Mouse (Mus musculus) heart, adult 2 months (tissue): Measurements from ENCODE around the gene Casd1. TPM values are rescaled to one million over a fixed set of nuclear protein-coding genes. Genes with fewer than 3 reads are reported as not detected.

Source experiments
- DNase-seq, 2 experiments: peaks; one replicate each; pipeline ENCODE4 v3.0.0; 2021
- H3K27ac ChIP-seq: fragments of 200-600 bp; 2 replicates; pipeline ENCODE4 v1.8.1; 2022
- H3K27me3 ChIP-seq: fragments of 200-500 bp; 2 replicates; pipeline ENCODE4 v1.6.1; 2012; ENCODE audit warnings: mild to moderate bottlenecking, low read length, inconsistent platforms, mixed read lengths; ENCODE audit not compliant: control insufficient read depth, insufficient read depth
- H3K36me3 ChIP-seq: fragments of 200-500 bp; 2 replicates; pipeline ENCODE4 v1.6.1; 2012; ENCODE audit warnings: low read length, inconsistent platforms; ENCODE audit not compliant: control insufficient read depth, insufficient read depth
- H3K4me1 ChIP-seq: fragments of 200-500 bp; 2 replicates; pipeline ENCODE4 v1.6.1; 2011; ENCODE audit warnings: low read length; ENCODE audit not compliant: control insufficient read depth, insufficient read depth
- H3K4me3 ChIP-seq: fragments of 200-600 bp; 2 replicates; pipeline ENCODE4 v1.8.1; 2022
- H3K79me2 ChIP-seq: fragments of 200-500 bp; replicated peaks from 2 replicates; pipeline ENCODE4 v1.6.1; 2012; ENCODE audit warnings: mild to moderate bottlenecking, inconsistent platforms, low read length, moderate library complexity, mixed read lengths; ENCODE audit not compliant: control insufficient read depth, insufficient read depth
- H3K9ac ChIP-seq: fragments of 200-500 bp; 2 replicates; pipeline ENCODE4 v1.6.1; 2012; ENCODE audit warnings: low read depth, mild to moderate bottlenecking, control low read depth, inconsistent platforms, low read length, mixed read lengths
- CTCF ChIP-seq: fragments of 200-600 bp; IDR thresholded peaks from 2 replicates; pipeline ENCODE4 v1.8.1; 2022; ENCODE audit warnings: antibody characterized with exemption, mild to moderate bottlenecking, moderate library complexity
- EP300 ChIP-seq: fragments of 200-500 bp; IDR thresholded peaks from 2 replicates; pipeline ENCODE4 v1.6.1; 2011; ENCODE audit warnings: low read depth, low read length, control low read depth; ENCODE audit not compliant: insufficient read depth
- POLR2A ChIP-seq: fragments of 200-500 bp; IDR thresholded peaks from 2 replicates; pipeline ENCODE4 v1.6.1; 2011; ENCODE audit warnings: mild to moderate bottlenecking, low read depth, low read length, control low read depth; ENCODE audit not compliant: insufficient read depth
- WGBS: fragments of 180-500 bp; shearing (Covaris S2); methylation state at CpG from one replicate; pipeline ENCODE4 v1.1.7; 2018; 5-methylcytosine and 5-hydroxymethylcytosine counted together
- intact Hi-C: fragments of 180-260 bp; cut with DNase I; formaldehyde crosslinking; loops from one replicate; pipeline ENCODE4 v1.15.1; 2025
- polyA plus RNA-seq: library from polyadenylated mRNA; depleted of rRNA; stranded (reverse); fragments of >200 nt; gene quantifications from 2 replicates; pipeline ENCODE4 v1.2.3, GENCODE M21; 2012
- total RNA-seq, 2 experiments: library from RNA; stranded (reverse); gene quantifications; 2 replicates each; pipeline ENCODE4 v1.2.3; 2021

Casd1 gene
- total and polyA plus RNA-seq, 3 experiments, result 12.3 to 26.4 (median 26.1) TPM

DNA sequence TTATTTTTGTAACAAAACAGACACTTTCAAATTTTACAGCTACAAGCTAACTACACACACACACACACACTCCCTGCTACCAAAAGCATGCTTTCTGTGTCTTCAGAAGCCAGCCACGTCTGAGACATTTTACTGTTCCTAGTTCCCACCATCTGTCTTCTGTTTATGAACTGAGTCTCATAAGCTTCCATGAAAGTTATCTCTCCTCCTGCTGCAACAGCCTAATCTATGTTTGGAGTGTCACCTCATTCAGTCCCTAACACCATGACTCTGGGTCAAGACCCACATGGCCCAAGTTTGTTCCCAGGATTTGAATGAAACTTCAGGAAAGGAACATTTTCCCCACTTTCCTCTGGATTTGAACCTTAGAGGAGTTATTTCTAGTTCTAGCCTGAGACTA is 38.2 kb upstream of the Casd1 start:
- no peak for TF ChIP-seq POLR2A
- no peak for TF ChIP-seq EP300
- no peak for TF ChIP-seq CTCF
- 63% methylated on average over 1 of the region's 1 CpGs for WGBS
- no peaks in the 10 kb centered on the region for H3K4me1 ChIP-seq
- no peaks in the 10 kb centered on the region for H3K36me3 ChIP-seq
- intact Hi-C loops, result no loop called here
- DNase-seq, result no peak
- H3K4me3 ChIP-seq, result no peak overlapping the region
- H3K79me2 ChIP-seq, result no peaks in the 10 kb centered on the region
- H3K9ac ChIP-seq, result no peak overlapping the region
- H3K27ac ChIP-seq, result no peak overlapping the region
- no peaks in the 10 kb centered on the region for H3K27me3 ChIP-seq

DNA sequence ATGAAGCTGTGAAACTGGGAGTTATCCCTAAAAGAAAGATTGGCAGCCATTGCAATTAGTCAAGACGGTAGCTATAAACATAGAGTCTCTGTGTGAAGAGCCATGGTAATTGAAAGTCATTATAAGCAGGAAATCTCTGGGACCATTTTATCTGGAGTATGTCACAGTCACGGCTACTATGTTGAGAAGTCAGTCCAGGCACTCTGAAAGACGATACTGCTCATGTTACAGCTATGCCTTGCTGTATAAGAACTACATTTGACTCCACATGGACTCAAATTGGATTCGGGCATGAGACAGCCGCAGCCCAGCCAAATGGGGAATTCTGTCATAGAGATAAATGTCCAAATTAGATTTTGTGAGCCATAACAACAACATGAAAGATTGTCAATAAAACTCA is 37.2 kb upstream of the Casd1 start:
- H3K4me1 ChIP-seq, result no peaks in the 10 kb centered on the region
- DNase-seq, result no peak
- H3K9ac ChIP-seq, result no peak overlapping the region
- WGBS, result 68% methylated on average over 5 of the region's 5 CpGs
- H3K27me3 ChIP-seq, result no peaks in the 10 kb centered on the region
- no peak overlapping the region for H3K4me3 ChIP-seq
- no peaks in the 10 kb centered on the region for H3K36me3 ChIP-seq
- H3K27ac ChIP-seq, result no peak overlapping the region
- H3K79me2 ChIP-seq, result no peaks in the 10 kb centered on the region
- no peak for TF ChIP-seq POLR2A
- no peak for TF ChIP-seq CTCF
- no peak for TF ChIP-seq EP300
- intact Hi-C loops, result no loop called here

DNA sequence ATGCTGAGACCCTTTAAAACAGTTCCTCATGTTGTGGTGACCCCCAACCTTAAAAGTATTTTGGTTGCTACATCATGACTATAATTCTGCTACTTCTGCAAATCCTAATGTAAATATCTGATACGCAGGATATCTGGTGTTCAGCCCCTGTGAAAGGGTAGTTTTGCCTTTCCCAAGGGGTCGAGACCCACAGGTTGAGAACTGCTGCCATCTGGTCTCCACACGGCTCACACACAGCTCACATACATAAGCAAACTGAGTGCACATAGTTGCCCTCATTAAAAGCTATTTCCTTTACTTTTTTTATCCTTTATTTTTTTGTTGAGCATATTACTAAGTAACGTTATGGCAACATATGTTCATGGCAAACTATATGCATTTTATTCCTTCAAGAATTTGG is 30.2 kb upstream of the Casd1 start:
- no peaks in the 10 kb centered on the region for H3K79me2 ChIP-seq
- no peak for TF ChIP-seq POLR2A
- no peak for TF ChIP-seq EP300
- intact Hi-C loops, result no loop called here
- 70% methylated on average over 4 of the region's 4 CpGs for WGBS
- H3K36me3 ChIP-seq, result no peaks in the 10 kb centered on the region
- DNase-seq, result no peak
- no peak overlapping the region for H3K4me3 ChIP-seq
- no peaks in the 10 kb centered on the region for H3K27me3 ChIP-seq
- H3K9ac ChIP-seq, result no peak overlapping the region
- no peaks in the 10 kb centered on the region for H3K4me1 ChIP-seq
- H3K27ac ChIP-seq, result no peak overlapping the region

DNA sequence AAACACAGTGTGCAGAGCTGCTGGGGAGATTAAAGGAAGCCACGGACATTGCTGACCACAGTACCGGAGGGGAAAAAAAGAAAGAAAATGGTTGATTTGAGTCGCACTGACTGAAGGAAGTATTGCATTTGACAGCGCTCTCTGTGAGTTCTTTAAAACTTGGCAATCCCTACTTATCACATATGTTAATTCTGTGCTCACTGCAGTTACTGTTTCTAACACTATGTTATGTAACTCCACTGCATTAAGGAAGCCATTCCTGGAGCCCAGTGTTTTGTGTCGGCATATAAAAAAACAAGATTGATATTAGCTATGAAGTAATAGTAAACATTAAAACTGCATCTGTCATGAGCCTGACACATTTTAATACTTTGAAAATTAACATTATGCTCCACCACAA is 22.9 kb upstream of the Casd1 start:
- DNase-seq, result no peak
- H3K4me1 ChIP-seq, result no peaks in the 10 kb centered on the region
- TF ChIP-seq POLR2A (no peak), EP300 (no peak), CTCF (no peak)
- no peaks in the 10 kb centered on the region for H3K36me3 ChIP-seq
- no peak overlapping the region for H3K4me3 ChIP-seq
- H3K27ac ChIP-seq, result no peak overlapping the region
- H3K9ac ChIP-seq, result no peak overlapping the region
- H3K27me3 ChIP-seq, result peaks cover 2% of the 10 kb centered on the region; the same call in 1 of the 2 replicates
- 61% methylated on average over 5 of the region's 5 CpGs for WGBS
- no peaks in the 10 kb centered on the region for H3K79me2 ChIP-seq
- intact Hi-C loops, result no loop called here

DNA sequence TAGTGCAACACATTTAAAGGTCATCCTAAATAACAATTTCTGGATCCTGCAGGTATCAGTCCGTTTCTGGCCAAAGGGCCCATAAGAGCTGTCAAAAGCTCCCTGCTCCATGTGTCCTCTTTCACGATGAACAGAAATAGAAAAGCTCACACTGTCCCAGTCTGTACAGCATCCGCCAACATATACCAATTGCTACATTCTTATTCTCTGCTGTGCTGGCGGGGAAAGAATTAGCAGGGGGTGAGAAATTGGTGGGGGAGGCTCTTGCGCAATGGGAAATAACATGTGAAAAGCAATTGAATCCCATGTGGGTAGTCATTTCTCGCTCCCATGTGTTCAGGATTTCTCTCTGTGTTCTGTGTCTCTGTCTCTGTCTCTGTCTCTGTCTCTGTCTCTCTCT is 22.3 kb upstream of the Casd1 start:
- WGBS, result 85% methylated on average over 6 of the region's 6 CpGs
- intact Hi-C loops, result no loop called here
- H3K36me3 ChIP-seq, result no peaks in the 10 kb centered on the region
- no peaks in the 10 kb centered on the region for H3K4me1 ChIP-seq
- DNase-seq, result no peak
- H3K27me3 ChIP-seq, result peaks cover 2% of the 10 kb centered on the region; the same call in 1 of the 2 replicates
- H3K4me3 ChIP-seq, result no peak overlapping the region
- H3K79me2 ChIP-seq, result no peaks in the 10 kb centered on the region
- H3K9ac ChIP-seq, result no peak overlapping the region
- TF ChIP-seq EP300 (no peak), POLR2A (no peak), CTCF (no peak)
- H3K27ac ChIP-seq, result no peak overlapping the region

- no peaks in the 10 kb centered on the region for H3K36me3 ChIP-seq
- TF ChIP-seq CTCF (no peak), POLR2A (no peak), EP300 (no peak)
- no peaks in the 10 kb centered on the region for H3K4me1 ChIP-seq
- peaks cover 2% of the 10 kb centered on the region; the same call in 1 of the 2 replicates for H3K27me3 ChIP-seq
- no peak overlapping the region for H3K4me3 ChIP-seq
- no peak overlapping the region for H3K27ac ChIP-seq
- H3K79me2 ChIP-seq, result no peaks in the 10 kb centered on the region
- DNase-seq, result no peak
- H3K9ac ChIP-seq, result no peak overlapping the region
- WGBS, result 46% methylated on average over 5 of the region's 5 CpGs
- intact Hi-C loops, result no loop called here
Measured at GRCm38 (mm10) chr6:4579620-4580019, 21.0 kb upstream of the Casd1 start.
